Mouse (Mus musculus) forebrain, embryonic 11.5 days (tissue): ENCODE results near the gene Ciao2a. TPM values are rescaled to one million over a fixed set of nuclear protein-coding genes. Genes with fewer than 3 reads are reported as not detected.

Experiments used
- ATAC-seq: fragments of 200-750 bp; cut with Nextera tagmentation; replicated peaks from 2 replicates; pipeline ENCODE4 v1.8.0; 2017; ENCODE audit warnings: moderate TSS enrichment; ENCODE audit not compliant: low FRiP score
- DNase-seq: peaks from one replicate; pipeline ENCODE4 v3.0.0-alpha.2; 2017; ENCODE audit warnings: low spot score
- H3K27ac ChIP-seq: fragments of 300-500 bp; sonication (generic); 2 replicates; pipeline ENCODE4 v1.5.1; 2014; ENCODE audit warnings: low read depth, low read length
- H3K27me3 ChIP-seq: fragments of 300-500 bp; sonication (generic); 2 replicates; pipeline ENCODE4 v1.6.1; 2014; ENCODE audit warnings: mild to moderate bottlenecking, low read length, mixed read lengths; ENCODE audit not compliant: control insufficient read depth, insufficient read depth
- H3K36me3 ChIP-seq: fragments of 300-500 bp; sonication (generic); 2 replicates; pipeline ENCODE4 v1.6.1; 2014; ENCODE audit warnings: mild to moderate bottlenecking, low read length, moderate library complexity, mixed read lengths; ENCODE audit not compliant: control insufficient read depth, insufficient read depth
- H3K4me1 ChIP-seq: fragments of 300-500 bp; sonication (generic); replicated peaks from 2 replicates; pipeline ENCODE4 v1.6.1; 2014; ENCODE audit warnings: low read length, mixed read lengths; ENCODE audit not compliant: control insufficient read depth, insufficient read depth
- H3K4me2 ChIP-seq: fragments of 300-500 bp; sonication (generic); 2 replicates; pipeline ENCODE4 v1.6.1; 2014; ENCODE audit warnings: low read depth, mild to moderate bottlenecking, low read length, moderate library complexity, mixed read lengths; ENCODE audit not compliant: severe bottlenecking
- H3K4me3 ChIP-seq: fragments of 300-500 bp; sonication (generic); 2 replicates; pipeline ENCODE4 v1.5.1; 2014; ENCODE audit warnings: low read depth, low read length
- H3K9ac ChIP-seq: fragments of 300-500 bp; sonication (generic); 2 replicates; pipeline ENCODE4 v1.6.1; 2014; ENCODE audit warnings: low read length
- H3K9me3 ChIP-seq: fragments of 300-500 bp; sonication (generic); 2 replicates; pipeline ENCODE4 v1.6.1; 2016; ENCODE audit warnings: low read length, mixed read lengths; ENCODE audit not compliant: control insufficient read depth
- WGBS: fragments of 180-500 bp; shearing (Covaris S2); extraction: QIAGEN DNeasy Blood & Tissue Kit; methylation state at CpG from one replicate; pipeline ENCODE4 v1.1.7; 2014; 5-methylcytosine and 5-hydroxymethylcytosine counted together
- polyA plus RNA-seq: library from polyadenylated mRNA; unstranded; fragments of >200 nt; fragmentation: Nextera tagmentation; extraction: Ambion mirVana; gene quantifications from 2 replicates; pipeline ENCODE4 v1.2.1, GENCODE M21; 2014

Ciao2a gene
- polyA plus RNA-seq, 1 experiment from 2014 or later: 161 TPM

DNA sequence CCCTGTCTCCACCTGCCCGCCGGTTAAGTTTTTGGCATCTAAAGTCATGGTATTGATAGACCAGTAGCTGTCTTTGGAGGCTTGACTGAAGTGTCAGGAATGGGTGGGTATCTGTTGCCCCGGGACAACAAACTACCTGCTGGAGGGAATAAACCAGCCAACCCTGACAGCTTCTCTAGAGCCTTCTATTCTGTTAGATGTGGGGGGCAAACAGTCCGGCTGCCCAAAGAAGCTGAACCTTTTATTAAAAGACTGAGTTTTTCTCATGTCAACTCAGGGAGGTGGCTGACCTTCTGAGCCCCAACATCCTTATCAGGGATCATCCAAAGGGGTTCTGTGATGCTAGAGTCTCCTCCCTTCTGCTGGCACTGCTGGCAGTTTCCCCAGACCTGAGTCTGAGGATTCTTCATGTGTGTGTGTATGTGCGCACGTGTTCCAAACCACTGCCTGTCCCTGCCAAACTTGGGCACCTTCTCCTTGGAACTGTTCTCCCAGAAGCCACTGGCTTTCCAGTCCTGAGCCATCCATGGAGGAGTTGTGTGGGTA is 32.5 kb downstream of the Ciao2a start:
- WGBS: 95% methylated on average over 6 of the region's 6 CpGs
- H3K4me3 ChIP-seq: peak overlapping the region; percentile 42; the same call in 1 of the 2 replicates
- H3K27ac ChIP-seq: no peak overlapping the region
- peaks cover 9% of the 10 kb centered on the region; the same call in 1 of the 2 replicates for H3K27me3 ChIP-seq
- DNase-seq (no peak), ATAC-seq (no peak)
- H3K9ac ChIP-seq: no peak overlapping the region
- 0 out of 2 replicates have a peak, but pooled peaks cover 2% of the 10 kb centered on the region for H3K4me1 ChIP-seq
- H3K9me3 ChIP-seq: no peaks in the 10 kb centered on the region
- peak overlapping the region; percentile 62; the same call in 1 of the 2 replicates for H3K4me2 ChIP-seq
- no peaks in the 10 kb centered on the region for H3K36me3 ChIP-seq

DNA sequence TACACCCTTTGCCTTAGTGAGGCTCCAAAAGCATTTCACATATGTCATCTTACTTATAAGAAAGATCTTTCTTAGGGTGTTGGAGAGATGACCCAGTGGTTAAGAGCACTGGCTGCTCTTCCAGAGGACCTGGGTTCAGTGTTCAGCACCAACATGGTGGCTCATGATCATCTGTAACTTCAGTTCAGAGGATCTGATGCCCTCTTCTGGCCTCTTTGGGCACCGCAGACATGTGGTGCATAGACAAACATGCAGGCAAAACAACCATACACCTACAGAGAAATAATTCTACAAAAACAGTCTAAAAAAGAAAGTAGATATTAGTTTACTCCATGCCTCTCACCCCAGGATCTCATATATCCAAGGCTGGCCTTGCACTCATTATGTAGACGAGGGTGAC is 33.7 kb downstream of the Ciao2a start:
- DNase-seq (no peak), ATAC-seq (no peak)
- peaks cover 4% of the 10 kb centered on the region; the same call in 1 of the 2 replicates for H3K4me1 ChIP-seq
- no peak overlapping the region for H3K9ac ChIP-seq
- H3K9me3 ChIP-seq: no peaks in the 10 kb centered on the region
- no peak overlapping the region for H3K27ac ChIP-seq
- WGBS: 91% methylated on average over 2 of the region's 2 CpGs
- H3K4me2 ChIP-seq: no peak overlapping the region
- no peaks in the 10 kb centered on the region for H3K36me3 ChIP-seq
- H3K27me3 ChIP-seq: peaks cover 9% of the 10 kb centered on the region; the same call in 1 of the 2 replicates
- no peak overlapping the region for H3K4me3 ChIP-seq

DNA sequence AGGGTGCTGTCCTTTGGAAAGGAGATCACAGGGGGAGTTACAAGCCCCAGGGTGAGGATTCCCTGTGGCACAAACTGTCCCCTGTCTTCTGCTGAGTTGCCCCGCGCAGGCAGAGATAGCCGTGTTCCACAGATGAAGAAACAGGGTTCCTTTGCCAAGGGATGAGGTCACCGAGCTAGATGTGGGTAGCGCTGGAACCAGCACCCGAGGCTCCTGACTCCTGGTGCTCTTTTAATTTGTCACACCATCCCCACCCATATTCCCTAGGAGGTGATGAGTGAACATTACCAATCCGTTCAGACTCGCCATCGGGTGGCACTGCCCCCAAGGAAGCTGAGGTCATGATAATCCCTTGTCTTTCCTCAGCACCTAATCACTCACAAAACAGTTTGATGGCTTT is 36.6 kb downstream of the Ciao2a start:
- H3K27ac ChIP-seq: no peak overlapping the region
- 81% methylated on average over 9 of the region's 9 CpGs for WGBS
- no peak overlapping the region for H3K9ac ChIP-seq
- H3K4me1 ChIP-seq: peaks cover 10% of the 10 kb centered on the region; the same call in 1 of the 2 replicates
- DNase-seq (no peak), ATAC-seq (no peak)
- no peaks in the 10 kb centered on the region for H3K36me3 ChIP-seq
- no peaks in the 10 kb centered on the region for H3K9me3 ChIP-seq
- peaks cover 7% of the 10 kb centered on the region; the same call in 1 of the 2 replicates for H3K27me3 ChIP-seq
- no peak overlapping the region for H3K4me3 ChIP-seq
- no peak overlapping the region for H3K4me2 ChIP-seq

GRCm38 (mm10) chr9:66167222-66167621 is 40.8 kb downstream of the Ciao2a start:
- no peak overlapping the region for H3K9ac ChIP-seq
- no peaks in the 10 kb centered on the region for H3K27me3 ChIP-seq
- H3K4me2 ChIP-seq: no peak overlapping the region
- 80% methylated on average over 5 of the region's 5 CpGs for WGBS
- peaks cover 18% of the 10 kb centered on the region for H3K4me1 ChIP-seq
- ATAC-seq (no peak), DNase-seq (no peak)
- H3K36me3 ChIP-seq: no peaks in the 10 kb centered on the region
- H3K4me3 ChIP-seq: no peak overlapping the region
- H3K27ac ChIP-seq: no peak overlapping the region
- H3K9me3 ChIP-seq: no peaks in the 10 kb centered on the region

- no peak overlapping the region for H3K4me3 ChIP-seq
- no peak overlapping the region for H3K27ac ChIP-seq
- H3K4me1 ChIP-seq: peaks cover 18% of the 10 kb centered on the region
- H3K4me2 ChIP-seq: no peak overlapping the region
- H3K27me3 ChIP-seq: no peaks in the 10 kb centered on the region
- H3K36me3 ChIP-seq: no peaks in the 10 kb centered on the region
- DNase-seq: no peak
- H3K9me3 ChIP-seq: no peaks in the 10 kb centered on the region
- ATAC-seq: no peak
- H3K9ac ChIP-seq: no peak overlapping the region
- WGBS: 10% methylated on average over 1 of the region's 1 CpGs
These were observed 41.8 kb downstream of the Ciao2a start for GRCm38 (mm10) chr9:66168233-66168632.

- H3K4me2 ChIP-seq: no peak overlapping the region
- no peaks in the 10 kb centered on the region for H3K9me3 ChIP-seq
- H3K27ac ChIP-seq: 0 out of 2 replicates have a peak overlapping the region, but pooled peaks have one; percentile 53
- WGBS: 8% methylated on average over 5 of the region's 5 CpGs
- no peak for DNase-seq
- no peaks in the 10 kb centered on the region for H3K27me3 ChIP-seq
- H3K4me3 ChIP-seq: no peak overlapping the region
- H3K9ac ChIP-seq: peak overlapping the region; percentile 39
- peak; percentile 49; the same call in 1 of the 2 replicates for ATAC-seq
- no peaks in the 10 kb centered on the region for H3K36me3 ChIP-seq
- H3K4me1 ChIP-seq: peaks cover 13% of the 10 kb centered on the region
These were observed 44.1 kb downstream of the Ciao2a start for GRCm38 (mm10) chr9:66170506-66170905.

- WGBS: 62% methylated on average over 12 of the region's 12 CpGs
- no peak for ATAC-seq
- H3K4me1 ChIP-seq: peaks cover 10% of the 10 kb centered on the region
These were observed 45.0 kb downstream of the Ciao2a start for GRCm38 (mm10) chr9:66171275-66171921.

GRCm38 (mm10) chr9:66173316-66173855 is 47.0 kb downstream of the Ciao2a start:
- WGBS: 93% methylated on average over 5 of the region's 5 CpGs
- H3K27me3 ChIP-seq: no peaks in the 10 kb centered on the region
- no peaks in the 10 kb centered on the region for H3K36me3 ChIP-seq
- no peak overlapping the region for H3K9ac ChIP-seq
- H3K4me1 ChIP-seq: peaks cover 10% of the 10 kb centered on the region
- H3K4me2 ChIP-seq: no peak overlapping the region
- no peak overlapping the region for H3K4me3 ChIP-seq
- H3K27ac ChIP-seq: no peak overlapping the region
- no peaks in the 10 kb centered on the region for H3K9me3 ChIP-seq
- DNase-seq (no peak), ATAC-seq (no peak)

More at GRCm38 (mm10) chr9:66171275-66171921, 45.0 kb downstream of the Ciao2a start:
- H3K36me3 ChIP-seq: no peaks in the 10 kb centered on the region
- H3K27me3 ChIP-seq: no peaks in the 10 kb centered on the region
- no peak overlapping the region for H3K27ac ChIP-seq
- H3K9me3 ChIP-seq: no peaks in the 10 kb centered on the region
- no peak overlapping the region for H3K4me3 ChIP-seq
- no peak overlapping the region for H3K9ac ChIP-seq
- no peak for DNase-seq
- H3K4me2 ChIP-seq: no peak overlapping the region
